In genomic region chr8:104065906-104066518, GRCm38 (mm10) we compare ENCODE assay signal across 23 mouse cellular contexts. TPM values are rescaled to one million over a fixed set of nuclear protein-coding genes. Genes with fewer than 3 reads are reported as not detected.
DNase-seq lines count a peak whose midpoint lies in the region; ATAC-seq lines count a peak whose summit lies in the region.
"Had no signal": no experiment of that assay in that cellular context is flagged by ENCODE, and none has a peak within 500 bp of the region (broad histone marks: within the 10 kb centered on the region; RNA-seq: fewer than 3 reads in every experiment).

No protein-coding gene starts in this region.

- H3K27ac ChIP-seq in heart, embryonic 10.5 days, result no peak overlapping the region
- no peak overlapping the region for H3K27ac ChIP-seq in midbrain, embryonic 11.5 days (ENCODE audit: low read depth, low read length)
- H3K27ac ChIP-seq in midbrain, embryonic 13.5 days, result no peak overlapping the region
- H3K27ac ChIP-seq: embryonic facial prominence, embryonic 12.5 days; heart, embryonic 15.5 days; hindbrain, embryonic 14.5 days; liver, embryonic 13.5 days; stomach, postnatal 0 days had no signal

- H3K4me1 ChIP-seq in heart, embryonic 10.5 days, result peaks cover 3% of the 10 kb centered on the region; the same call in 1 of the 2 replicates
- H3K4me1 ChIP-seq in midbrain, embryonic 11.5 days (ENCODE audit: control insufficient read depth, insufficient read depth, low read length), result peaks cover 16% of the 10 kb centered on the region
- H3K4me1 ChIP-seq in midbrain, embryonic 13.5 days (replicated peaks), result peaks cover 17% of the 10 kb centered on the region
- H3K4me1 ChIP-seq: heart, embryonic 15.5 days; liver, embryonic 13.5 days had no signal

- no peaks in the 10 kb centered on the region for H3K27me3 ChIP-seq in heart, embryonic 10.5 days (ENCODE audit: insufficient read depth, poor library complexity, severe bottlenecking)
- H3K27me3 ChIP-seq in midbrain, embryonic 11.5 days (ENCODE audit: control insufficient read depth, insufficient read depth, low read length), result no peaks in the 10 kb centered on the region
- H3K27me3 ChIP-seq in midbrain, embryonic 13.5 days, result no peaks in the 10 kb centered on the region
- H3K27me3 ChIP-seq: embryonic facial prominence, embryonic 12.5 days; heart, embryonic 15.5 days; liver, embryonic 13.5 days had no signal

- H3K9ac ChIP-seq in midbrain, embryonic 11.5 days (ENCODE audit: low read length), result no peak overlapping the region
- no peak overlapping the region for H3K9ac ChIP-seq in midbrain, embryonic 13.5 days (replicated peaks)
- H3K9ac ChIP-seq: embryonic facial prominence, embryonic 12.5 days; forebrain, postnatal 0 days; heart, embryonic 15.5 days; hindbrain, embryonic 14.5 days; liver, embryonic 13.5 days had no signal

- H3K4me3 ChIP-seq in heart, embryonic 10.5 days, result no peak overlapping the region
- no peak overlapping the region for H3K4me3 ChIP-seq in midbrain, embryonic 11.5 days (ENCODE audit: low read depth, low read length)
- no peak overlapping the region for H3K4me3 ChIP-seq in midbrain, embryonic 13.5 days (replicated peaks)
- H3K4me3 ChIP-seq: embryonic facial prominence, embryonic 12.5 days; heart, embryonic 15.5 days; liver, embryonic 13.5 days had no signal

- WGBS in heart, embryonic 10.5 days, result 81% methylated on average over 9 of the region's 9 CpGs
- WGBS in midbrain, embryonic 11.5 days, result 92% methylated on average over 9 of the region's 9 CpGs
- WGBS in midbrain, embryonic 13.5 days, result 89% methylated on average over 9 of the region's 9 CpGs

- no peak for ATAC-seq in midbrain, embryonic 11.5 days (ENCODE audit: low FRiP score)
- ATAC-seq in midbrain, embryonic 13.5 days, result no peak
- ATAC-seq: midbrain, embryonic 16.5 days had no signal

- H3K36me3 ChIP-seq in heart, embryonic 10.5 days, result no peaks in the 10 kb centered on the region
- H3K36me3 ChIP-seq in midbrain, embryonic 11.5 days (ENCODE audit: control insufficient read depth, insufficient read depth, low read length), result no peaks in the 10 kb centered on the region
- no peaks in the 10 kb centered on the region for H3K36me3 ChIP-seq in midbrain, embryonic 13.5 days
- H3K36me3 ChIP-seq: embryonic facial prominence, embryonic 12.5 days; heart, embryonic 15.5 days; liver, embryonic 13.5 days had no signal

- no peaks in the 10 kb centered on the region for H3K9me3 ChIP-seq in heart, embryonic 10.5 days
- H3K9me3 ChIP-seq in midbrain, embryonic 11.5 days (ENCODE audit: control insufficient read depth, low read length), result no peaks in the 10 kb centered on the region
- H3K9me3 ChIP-seq in midbrain, embryonic 13.5 days, result no peaks in the 10 kb centered on the region
- H3K9me3 ChIP-seq: embryonic facial prominence, embryonic 12.5 days; heart, embryonic 15.5 days; liver, embryonic 13.5 days had no signal

- DNase-seq in cerebellum, postnatal 10 days, result peak; percentile 85 to 89
- DNase-seq in cerebellum, adult 11 months, result no peak
- peak; percentile 71 for DNase-seq in heart, adult 11 months
- no peak for DNase-seq in heart, embryonic 10.5 days (ENCODE audit: low spot score)
- DNase-seq in midbrain, embryonic 11.5 days (ENCODE audit: low spot score, missing footprints), result peak; percentile 56
- peak; percentile 36 for DNase-seq in testis, postnatal 10 days (ENCODE audit: low spot score)
- DNase-seq in testis, postnatal 14 days (ENCODE audit: low spot score), result no peak
- DNase-seq: adrenal gland, postnatal 10 days; forebrain, postnatal 0 days; gastrocnemius, postnatal 36 days; heart, postnatal 36 days; kidney, adult 2 months; kidney, postnatal 10 days; liver, embryonic 13.5 days; lung, adult 2 months; lung, postnatal 14 days; thymus, postnatal 14 days had no signal

- no peak overlapping the region for H3K4me2 ChIP-seq in midbrain, embryonic 11.5 days
- H3K4me2 ChIP-seq in midbrain, embryonic 13.5 days (replicated peaks), result no peak overlapping the region
- H3K4me2 ChIP-seq: embryonic facial prominence, embryonic 12.5 days; heart, embryonic 15.5 days; hindbrain, embryonic 14.5 days; liver, embryonic 13.5 days had no signal

RNA-seq across cellular contexts. Expression of gene Cdh5, which starts 35.4 kb away (rescaled TPM):
- 34.1 and 40.4 TPM in 2 replicates for polyA plus RNA-seq in heart, embryonic 10.5 days (2016; fragmentation: Nextera tagmentation; extraction: Ambion mirVana)
- polyA plus RNA-seq in midbrain, embryonic 11.5 days (2014; fragmentation: Nextera tagmentation; extraction: Ambion mirVana), result 18.0 and 19.0 TPM in 2 replicates
- 12.8 TPM in 2 replicates for polyA plus RNA-seq in midbrain, embryonic 13.5 days (2015; fragmentation: Nextera tagmentation; extraction: Ambion mirVana)

Comparison
In these comparisons a context has a peak if more than half of its experiments do, and no peak if none do; other contexts are left out.
1. DNase-seq: peak in cerebellum, postnatal 10 days (2 of 2), heart, adult 11 months (single experiment), midbrain, embryonic 11.5 days (single experiment) and testis, postnatal 10 days (single experiment); none in cerebellum, adult 11 months (single experiment), heart, embryonic 10.5 days (single experiment) and testis, postnatal 14 days (single experiment).